Comparison of ENCODE assay signal across 23 mouse cellular contexts in genomic region chr17:87866719-87867318, GRCm38 (mm10). TPM values are rescaled to one million over a fixed set of nuclear protein-coding genes. Genes with fewer than 3 reads are reported as not detected.
DNase-seq lines count a peak whose midpoint lies in the region; ATAC-seq and TF ChIP-seq lines count a peak whose summit lies in the region.
"Had no signal": no experiment of that assay in that cellular context is flagged by ENCODE, and none has a peak within 500 bp of the region (broad histone marks: within the 10 kb centered on the region; RNA-seq: fewer than 3 reads in every experiment).

No protein-coding gene starts in this region.

- ATAC-seq in midbrain, embryonic 16.5 days = no peak
- ATAC-seq in stomach, postnatal 0 days (ENCODE audit: low FRiP score, low TSS enrichment) = no peak
- ATAC-seq: forebrain, embryonic 14.5 days had no signal

- H3K4me3 ChIP-seq in heart, embryonic 10.5 days = no peak overlapping the region
- no peak overlapping the region for H3K4me3 ChIP-seq in midbrain, embryonic 10.5 days
- no peak overlapping the region for H3K4me3 ChIP-seq in midbrain, embryonic 16.5 days (ENCODE audit: low read depth, low read length)
- H3K4me3 ChIP-seq in stomach, postnatal 0 days (ENCODE audit: low read depth, low read length) = no peak overlapping the region
- H3K4me3 ChIP-seq: embryonic facial prominence, embryonic 10.5 days; hindbrain, embryonic 13.5 days had no signal

- intact Hi-C loops in heart, postnatal 36 days (cut with DNase I) = no loop called here

- H3K9ac ChIP-seq in midbrain, embryonic 16.5 days (ENCODE audit: low read depth, low read length) = no peak overlapping the region
- no peak overlapping the region for H3K9ac ChIP-seq in stomach, postnatal 0 days (ENCODE audit: low read length)
- H3K9ac ChIP-seq: hindbrain, embryonic 13.5 days had no signal

- 83% methylated on average over 15 of the region's 15 CpGs for WGBS in heart, embryonic 10.5 days
- 91% methylated on average over 15 of the region's 15 CpGs for WGBS in midbrain, embryonic 10.5 days
- 87% methylated on average over 15 of the region's 15 CpGs for WGBS in midbrain, embryonic 16.5 days
- WGBS in stomach, postnatal 0 days = 81% methylated on average over 15 of the region's 15 CpGs

- DNase-seq in heart, embryonic 10.5 days (ENCODE audit: low spot score) = peak; percentile 73
- no peak for DNase-seq in heart, postnatal 36 days
- peak; percentile 10 for DNase-seq in midbrain, embryonic 10.5 days (ENCODE audit: low spot score)
- peak; percentile 0 for DNase-seq in urinary bladder, postnatal 14 days (ENCODE audit: low spot score)
- DNase-seq in urinary bladder, postnatal 36 days (ENCODE audit: low spot score in 2 of 2) = no peak
- peak; percentile 2 for DNase-seq in stomach, postnatal 0 days (ENCODE audit: low spot score)
- DNase-seq in left cerebral cortex, adult 8-10 months (ENCODE audit: low spot score in 2 of 2) = no peak
- DNase-seq: adrenal gland, adult 2 months; adrenal gland, postnatal 25 days; cerebellum, adult 2 months; gastrocnemius, postnatal 14 days; heart, postnatal 10 days had no signal

- peaks cover 14% of the 10 kb centered on the region for H3K4me1 ChIP-seq in heart, embryonic 10.5 days
- peaks cover 14% of the 10 kb centered on the region; the same call in 1 of the 2 replicates for H3K4me1 ChIP-seq in midbrain, embryonic 10.5 days
- H3K4me1 ChIP-seq in midbrain, embryonic 16.5 days (ENCODE audit: control insufficient read depth, insufficient read depth, low read length) = peaks cover 2% of the 10 kb centered on the region; the same call in 1 of the 2 replicates
- no peaks in the 10 kb centered on the region for H3K4me1 ChIP-seq in stomach, postnatal 0 days (replicated peaks; ENCODE audit: control insufficient read depth, insufficient read depth)
- H3K4me1 ChIP-seq: embryonic facial prominence, embryonic 10.5 days had no signal

- H3K9me3 ChIP-seq in heart, embryonic 10.5 days = no peaks in the 10 kb centered on the region
- H3K9me3 ChIP-seq in midbrain, embryonic 10.5 days (replicated peaks) = no peaks in the 10 kb centered on the region
- H3K9me3 ChIP-seq in midbrain, embryonic 16.5 days (replicated peaks; ENCODE audit: control insufficient read depth, low read length, poor library complexity, severe bottlenecking) = no peaks in the 10 kb centered on the region
- H3K9me3 ChIP-seq in stomach, postnatal 0 days (ENCODE audit: control insufficient read depth, low read length) = no peaks in the 10 kb centered on the region
- H3K9me3 ChIP-seq: embryonic facial prominence, embryonic 10.5 days; hindbrain, embryonic 13.5 days had no signal

- TF ChIP-seq CTCF in stomach, postnatal 0 days (IDR thresholded peaks at IDR 0.05; ENCODE audit: low read depth) = no peak

- H3K27ac ChIP-seq in heart, embryonic 10.5 days = peak overlapping the region; percentile 42; the same call in 1 of the 2 replicates
- no peak overlapping the region for H3K27ac ChIP-seq in midbrain, embryonic 10.5 days (replicated peaks)
- H3K27ac ChIP-seq in midbrain, embryonic 16.5 days (ENCODE audit: low read length) = no peak overlapping the region
- no peak overlapping the region for H3K27ac ChIP-seq in stomach, postnatal 0 days (replicated peaks)
- H3K27ac ChIP-seq: embryonic facial prominence, embryonic 10.5 days; hindbrain, embryonic 13.5 days had no signal

- H3K4me2 ChIP-seq in midbrain, embryonic 16.5 days (ENCODE audit: low read length) = no peak overlapping the region
- no peak overlapping the region for H3K4me2 ChIP-seq in stomach, postnatal 0 days (replicated peaks; ENCODE audit: low read depth)
- H3K4me2 ChIP-seq: hindbrain, embryonic 13.5 days had no signal

- no peaks in the 10 kb centered on the region for H3K27me3 ChIP-seq in heart, embryonic 10.5 days (ENCODE audit: insufficient read depth, poor library complexity, severe bottlenecking)
- H3K27me3 ChIP-seq in midbrain, embryonic 10.5 days (ENCODE audit: low read depth, poor library complexity, severe bottlenecking) = no peaks in the 10 kb centered on the region
- no peaks in the 10 kb centered on the region for H3K27me3 ChIP-seq in midbrain, embryonic 16.5 days (ENCODE audit: control insufficient read depth, insufficient read depth, low read depth, low read length)
- no peaks in the 10 kb centered on the region for H3K27me3 ChIP-seq in stomach, postnatal 0 days (ENCODE audit: control insufficient read depth, insufficient read depth, low read length)
- H3K27me3 ChIP-seq: hindbrain, embryonic 13.5 days had no signal

- H3K36me3 ChIP-seq in heart, embryonic 10.5 days = no peaks in the 10 kb centered on the region
- no peaks in the 10 kb centered on the region for H3K36me3 ChIP-seq in midbrain, embryonic 10.5 days
- H3K36me3 ChIP-seq in midbrain, embryonic 16.5 days (ENCODE audit: control insufficient read depth, insufficient read depth, low read length) = no peaks in the 10 kb centered on the region
- H3K36me3 ChIP-seq in stomach, postnatal 0 days (ENCODE audit: control insufficient read depth, insufficient read depth, low read length) = no peaks in the 10 kb centered on the region
- H3K36me3 ChIP-seq: embryonic facial prominence, embryonic 10.5 days; hindbrain, embryonic 13.5 days had no signal

- TF ChIP-seq EP300 in stomach, postnatal 0 days (optimal IDR thresholded peaks at IDR 0.05) = no peak

RNA-seq across cellular contexts. Expression of gene Rpl36-ps4, which starts 54.0 kb away (rescaled TPM):
- not detected in 2 replicates for polyA plus RNA-seq in heart, embryonic 10.5 days (2016; fragmentation: Nextera tagmentation; extraction: Ambion mirVana)
- total RNA-seq in heart, postnatal 36 days (2021) = not detected
- not detected in 2 replicates for polyA plus RNA-seq in midbrain, embryonic 10.5 days (2016; fragmentation: Nextera tagmentation; extraction: Ambion mirVana)
- not detected in 2 replicates for polyA plus RNA-seq in midbrain, embryonic 16.5 days (2015; fragmentation: Nextera tagmentation; extraction: Ambion mirVana)
- not detected in 2 replicates for polyA plus RNA-seq in stomach, postnatal 0 days (2015; fragmentation: Nextera tagmentation; extraction: Ambion mirVana)
- not detected for total RNA-seq in left cerebral cortex, adult 8-10 months (2022)
- total RNA-seq: adrenal gland, adult 2 months; adrenal gland, postnatal 25 days; ES-E14; gastrocnemius, adult 18-20 months; gastrocnemius, postnatal 14 days; heart, postnatal 10 days; hematopoietic stem cell, adult 5-6 weeks had no signal
- polyA plus RNA-seq: adrenal gland, adult 2 months; cerebellum, adult 2 months; embryonic facial prominence, embryonic 10.5 days; embryonic facial prominence, embryonic 14.5 days; forebrain, embryonic 14.5 days; frontal cortex, adult 2 months; gonadal fat pad, adult 2 months; heart, embryonic 14.5 days; hindbrain, embryonic 13.5 days had no signal

Comparison
In these comparisons a context has a peak if more than half of its experiments do, and no peak if none do; other contexts are left out.
1. DNase-seq: peak in heart, embryonic 10.5 days (single experiment), midbrain, embryonic 10.5 days (single experiment), urinary bladder, postnatal 14 days (single experiment) and stomach, postnatal 0 days (single experiment); none in heart, postnatal 36 days (0 of 2), urinary bladder, postnatal 36 days (0 of 2) and left cerebral cortex, adult 8-10 months (0 of 2).